Mouse (Mus musculus) hindbrain, embryonic 11.5 days (tissue): ENCODE results near the gene Mapkapk2. TPM values are rescaled to one million over a fixed set of nuclear protein-coding genes. Genes with fewer than 3 reads are reported as not detected.

Experiments used
- ATAC-seq: fragments of 200-750 bp; cut with Nextera tagmentation; 2 replicates; pipeline ENCODE4 v1.8.0; 2017; ENCODE audit warnings: mild to moderate bottlenecking, moderate TSS enrichment, moderate library complexity; ENCODE audit not compliant: low FRiP score
- DNase-seq: peaks from one replicate; pipeline ENCODE4 v3.0.0-alpha.2; 2015; ENCODE audit warnings: low spot score
- H3K27ac ChIP-seq: fragments of 300-500 bp; sonication (generic); 2 replicates; pipeline ENCODE4 v1.5.1; 2014; ENCODE audit warnings: mild to moderate bottlenecking, low read depth, low read length
- H3K27me3 ChIP-seq: fragments of 300-500 bp; sonication (generic); 2 replicates; pipeline ENCODE4 v1.6.1; 2014; ENCODE audit warnings: mild to moderate bottlenecking, low read length, moderate library complexity, mixed read lengths; ENCODE audit not compliant: control insufficient read depth, insufficient read depth
- H3K36me3 ChIP-seq: fragments of 300-500 bp; sonication (generic); 2 replicates; pipeline ENCODE4 v1.6.1; 2014; ENCODE audit warnings: mild to moderate bottlenecking, low read length, moderate library complexity, mixed read lengths; ENCODE audit not compliant: control insufficient read depth, insufficient read depth
- H3K4me1 ChIP-seq: fragments of 300-500 bp; sonication (generic); replicated peaks from 2 replicates; pipeline ENCODE4 v1.6.1; 2014; ENCODE audit warnings: low read length, mixed read lengths; ENCODE audit not compliant: control insufficient read depth, insufficient read depth
- H3K4me2 ChIP-seq: fragments of 300-500 bp; sonication (generic); replicated peaks from 2 replicates; pipeline ENCODE4 v1.6.1; 2014; ENCODE audit warnings: mild to moderate bottlenecking, low read depth, low read length
- H3K4me3 ChIP-seq: fragments of 300-500 bp; sonication (generic); 2 replicates; pipeline ENCODE4 v1.5.1; 2014; ENCODE audit warnings: low read depth, low read length
- H3K9ac ChIP-seq: fragments of 300-500 bp; sonication (generic); 2 replicates; pipeline ENCODE4 v1.6.1; 2014; ENCODE audit warnings: low read depth, low read length
- H3K9me3 ChIP-seq: fragments of 300-500 bp; sonication (generic); 2 replicates; pipeline ENCODE4 v1.6.1; 2016; ENCODE audit warnings: low read length; ENCODE audit not compliant: control insufficient read depth
- WGBS: fragments of 180-500 bp; shearing (Covaris S2); extraction: QIAGEN DNeasy Blood & Tissue Kit; methylation state at CpG from one replicate; pipeline ENCODE4 v1.1.7; 2014; 5-methylcytosine and 5-hydroxymethylcytosine counted together
- polyA plus RNA-seq: library from polyadenylated mRNA; unstranded; fragments of >200 nt; fragmentation: Nextera tagmentation; extraction: Ambion mirVana; gene quantifications from 2 replicates; pipeline ENCODE4 v1.2.1, GENCODE M21; 2014

The Mapkapk2 gene
- polyA plus RNA-seq, 1 experiment from 2014 or later: 39.8 TPM

GRCm38 (mm10) chr1:131080686-131081085 is 16.9 kb downstream of the Mapkapk2 start:
- Histone ChIP-seq H3K36me3 (no peaks in the 10 kb centered on the region), H3K27me3 (no peaks in the 10 kb centered on the region), H3K4me2 (no peak overlapping the region), H3K4me1 (peaks cover 9% of the 10 kb centered on the region; the same call in 1 of the 2 replicates), H3K27ac (no peak overlapping the region), H3K9ac (no peak overlapping the region), H3K4me3 (no peak overlapping the region), H3K9me3 (no peaks in the 10 kb centered on the region)
- DNase-seq: no peak
- no peak for ATAC-seq
- WGBS: 81% methylated on average over 1 of the region's 1 CpGs

GRCm38 (mm10) chr1:131079762-131080161 is 17.9 kb downstream of the Mapkapk2 start:
- Histone ChIP-seq H3K9ac (no peak overlapping the region), H3K4me2 (no peak overlapping the region), H3K36me3 (no peaks in the 10 kb centered on the region), H3K27me3 (no peaks in the 10 kb centered on the region), H3K4me3 (no peak overlapping the region), H3K4me1 (peaks cover 9% of the 10 kb centered on the region; the same call in 1 of the 2 replicates), H3K9me3 (no peaks in the 10 kb centered on the region), H3K27ac (no peak overlapping the region)
- no peak for DNase-seq
- 84% methylated on average over 4 of the region's 4 CpGs for WGBS
- ATAC-seq: no peak

GRCm38 (mm10) chr1:131078761-131079330 is 18.8 kb downstream of the Mapkapk2 start:
- Histone ChIP-seq H3K9me3 (no peaks in the 10 kb centered on the region), H3K27me3 (no peaks in the 10 kb centered on the region), H3K4me2 (no peak overlapping the region), H3K36me3 (no peaks in the 10 kb centered on the region), H3K9ac (no peak overlapping the region), H3K4me1 (peaks cover 8% of the 10 kb centered on the region; the same call in 1 of the 2 replicates), H3K27ac (peak overlapping the region; percentile 83), H3K4me3 (no peak overlapping the region)
- DNase-seq (peak; percentile 52), ATAC-seq (peak; percentile 89)
- WGBS: 33% methylated on average over 3 of the region's 3 CpGs

- Histone ChIP-seq H3K4me1 (peaks cover 6% of the 10 kb centered on the region), H3K27me3 (no peaks in the 10 kb centered on the region), H3K36me3 (no peaks in the 10 kb centered on the region), H3K9ac (no peak overlapping the region), H3K4me3 (no peak overlapping the region), H3K27ac (no peak overlapping the region), H3K4me2 (no peak overlapping the region), H3K9me3 (no peaks in the 10 kb centered on the region)
- WGBS: 81% methylated on average over 7 of the region's 7 CpGs
- DNase-seq (no peak), ATAC-seq (no peak)
Observed at GRCm38 (mm10) chr1:131075098-131075791, 22.4 kb downstream of the Mapkapk2 start.

- no peak for DNase-seq
- no peak overlapping the region for H3K27ac ChIP-seq
- WGBS: 88% methylated on average over 8 of the region's 8 CpGs
Observed at GRCm38 (mm10) chr1:131074524-131074938, 23.1 kb downstream of the Mapkapk2 start.

GRCm38 (mm10) chr1:131072376-131072990 is 25.1 kb downstream of the Mapkapk2 start:
- H3K36me3 ChIP-seq: no peaks in the 10 kb centered on the region
- no peak overlapping the region for H3K27ac ChIP-seq
- no peak overlapping the region for H3K4me2 ChIP-seq
- no peaks in the 10 kb centered on the region; the same call in 1 of the 2 replicates for H3K4me1 ChIP-seq
- DNase-seq (no peak), ATAC-seq (no peak)
- no peak overlapping the region for H3K4me3 ChIP-seq
- H3K27me3 ChIP-seq: no peaks in the 10 kb centered on the region
- H3K9me3 ChIP-seq: no peaks in the 10 kb centered on the region
- 90% methylated on average over 7 of the region's 7 CpGs for WGBS
- H3K9ac ChIP-seq: no peak overlapping the region

More at GRCm38 (mm10) chr1:131074524-131074938, 23.1 kb downstream of the Mapkapk2 start:
- no peaks in the 10 kb centered on the region for H3K27me3 ChIP-seq
- no peak overlapping the region for H3K9ac ChIP-seq
- no peak for ATAC-seq
- H3K36me3 ChIP-seq: no peaks in the 10 kb centered on the region
- peaks cover 6% of the 10 kb centered on the region for H3K4me1 ChIP-seq
- H3K4me3 ChIP-seq: no peak overlapping the region
- no peaks in the 10 kb centered on the region for H3K9me3 ChIP-seq
- H3K4me2 ChIP-seq: no peak overlapping the region

GRCm38 (mm10) chr1:131069010-131069409 is 28.6 kb downstream of the Mapkapk2 start:
- DNase-seq (no peak), ATAC-seq (no peak)
- Histone ChIP-seq H3K4me3 (no peak overlapping the region), H3K4me1 (no peaks in the 10 kb centered on the region; the same call in 1 of the 2 replicates), H3K9ac (no peak overlapping the region), H3K9me3 (no peaks in the 10 kb centered on the region), H3K27ac (no peak overlapping the region), H3K36me3 (no peaks in the 10 kb centered on the region), H3K27me3 (no peaks in the 10 kb centered on the region), H3K4me2 (no peak overlapping the region)
- WGBS: 89% methylated on average over 7 of the region's 7 CpGs

GRCm38 (mm10) chr1:131068011-131068727 is 29.5 kb downstream of the Mapkapk2 start:
- ATAC-seq (no peak), DNase-seq (no peak)
- H3K4me3 ChIP-seq: no peak overlapping the region
- H3K27ac ChIP-seq: no peak overlapping the region
- no peaks in the 10 kb centered on the region for H3K27me3 ChIP-seq
- H3K9ac ChIP-seq: no peak overlapping the region
- no peak overlapping the region for H3K4me2 ChIP-seq
- 92% methylated on average over 10 of the region's 10 CpGs for WGBS
- H3K9me3 ChIP-seq: no peaks in the 10 kb centered on the region
- H3K36me3 ChIP-seq: no peaks in the 10 kb centered on the region
- H3K4me1 ChIP-seq: no peaks in the 10 kb centered on the region
